Mouse (Mus musculus) lung, postnatal 4 days (tissue): ENCODE data around the gene Klhdc8a.

Source experiments
- DNase-seq, 2 experiments: peaks; one replicate each; pipeline ENCODE4 v3.0.0; 2021

The Klhdc8a gene

GRCm38 (mm10) chr1:132290921-132291675, 7.3 kb upstream of the Klhdc8a start:
- DNase-seq, result peak in 1 of 2 experiments; percentile 46

DNA sequence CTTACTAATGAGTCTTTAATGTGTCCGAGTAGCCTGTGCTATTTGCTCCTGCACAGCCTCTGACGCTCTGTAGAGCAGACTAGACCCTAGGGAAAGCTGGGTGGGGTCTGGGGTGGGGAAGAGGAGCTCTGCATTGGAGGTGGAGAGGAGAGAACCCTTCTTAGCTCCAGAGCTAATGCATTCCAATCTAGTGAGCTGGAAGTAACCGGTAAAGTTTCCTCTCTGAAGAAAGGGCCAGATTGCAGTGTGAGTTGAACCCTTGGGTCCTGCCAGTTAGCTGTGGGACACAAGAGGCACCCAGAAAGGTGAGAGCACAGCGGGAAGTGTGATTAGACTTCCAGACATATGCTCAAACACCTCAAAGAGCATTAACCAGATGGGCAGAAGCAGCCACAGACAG, 6.7 kb upstream of the Klhdc8a start:
- DNase-seq, result no peak

DNA sequence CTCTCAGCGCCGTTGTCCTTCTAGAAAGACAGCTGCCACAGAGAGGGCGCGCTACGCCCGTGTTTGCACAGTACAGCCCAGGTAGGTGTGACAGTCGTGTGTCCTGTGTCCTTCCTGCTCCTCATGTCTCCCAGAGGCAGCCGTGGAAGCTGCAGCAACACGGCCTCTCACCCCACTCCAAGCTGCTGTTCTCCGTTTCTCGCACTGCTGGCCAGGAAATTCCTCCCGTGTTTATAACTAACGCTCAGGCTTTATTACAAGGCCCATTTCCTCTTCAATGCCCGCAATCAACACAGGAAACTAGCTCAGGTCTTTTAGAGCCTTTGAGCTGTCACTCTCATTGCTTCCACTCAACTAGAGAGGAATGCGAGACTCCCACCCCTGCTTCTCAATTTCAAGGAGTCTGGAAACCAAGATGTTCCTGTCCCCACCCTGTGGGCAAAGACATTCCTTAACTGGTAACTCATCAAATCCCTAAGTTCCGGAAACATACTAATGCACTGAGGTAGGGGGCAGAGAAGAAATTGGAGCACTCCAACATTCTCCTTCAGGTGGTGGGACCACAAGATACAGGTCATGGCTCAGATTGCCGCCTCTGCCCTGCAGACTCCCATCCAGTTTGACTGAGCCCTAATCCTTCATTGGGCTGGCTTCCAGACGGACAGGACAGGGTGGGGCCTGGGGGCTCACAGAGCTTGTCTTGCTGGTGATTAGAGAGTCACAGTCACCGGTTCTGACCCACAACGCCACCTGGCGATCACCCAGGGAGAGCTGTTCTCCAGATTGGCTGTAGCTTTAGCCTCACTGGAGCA, 5.9 kb upstream of the Klhdc8a start:
- peak; percentile 73 to 75 for DNase-seq

GRCm38 (mm10) chr1:132295506-132295905, 2.9 kb upstream of the Klhdc8a start:
- no peak for DNase-seq

- peak; percentile 68 to 90 for DNase-seq
Measured at GRCm38 (mm10) chr1:132296051-132296450, 2.4 kb upstream of the Klhdc8a start.

DNA sequence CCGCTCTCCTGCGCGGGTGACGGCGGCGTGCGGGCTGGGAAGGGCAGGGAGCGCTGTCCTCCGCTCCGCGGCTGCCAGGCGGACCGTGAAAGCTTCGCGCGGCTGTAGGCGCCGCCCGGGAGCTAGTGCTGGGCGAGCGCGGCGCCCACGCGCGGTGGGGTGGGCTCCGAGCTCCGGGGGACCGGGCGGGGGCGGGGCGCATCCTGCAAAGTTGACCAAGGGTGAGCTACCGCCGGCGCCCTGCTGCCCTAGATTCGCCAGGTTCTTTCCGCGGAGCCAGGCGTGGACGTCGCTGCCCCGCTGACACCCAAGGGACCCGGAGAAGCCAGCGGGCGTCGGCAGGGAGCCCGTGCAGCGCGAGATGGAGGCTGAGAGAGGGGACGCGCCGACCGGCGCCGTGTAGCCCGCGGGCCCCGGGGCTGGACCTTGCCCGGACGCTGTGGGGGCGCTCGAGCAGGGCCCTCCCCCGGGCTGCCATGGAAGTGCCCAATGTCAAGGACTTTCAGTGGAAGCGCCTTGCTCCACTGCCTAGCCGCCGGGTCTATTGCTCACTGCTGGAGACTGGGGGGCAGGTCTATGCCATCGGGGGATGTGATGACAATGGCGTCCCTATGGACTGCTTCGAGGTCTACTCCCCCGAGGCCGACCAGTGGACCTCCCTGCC, 507 bp downstream of the Klhdc8a start:
- peak; percentile 60 to 65 for DNase-seq

DNA sequence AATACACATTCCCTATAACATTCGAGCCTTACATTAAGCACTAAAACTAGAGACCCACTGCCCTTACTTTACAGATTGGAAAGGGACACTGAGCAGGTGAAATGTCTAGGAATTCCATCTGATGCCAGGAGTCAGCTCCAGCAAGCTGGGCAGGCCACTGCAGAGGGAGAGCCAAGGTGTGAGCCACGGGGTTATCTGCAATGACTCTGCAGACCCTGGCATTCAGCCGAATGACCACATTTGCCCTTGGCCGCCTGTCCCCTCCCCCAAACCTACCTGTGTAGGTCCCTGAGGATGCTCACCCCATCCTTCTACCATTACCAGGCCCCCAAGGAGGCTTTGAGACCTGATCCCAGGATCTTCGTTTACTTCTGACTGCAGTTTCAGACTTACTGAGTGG, 1.3 kb downstream of the Klhdc8a start:
- DNase-seq, result no peak

GRCm38 (mm10) chr1:132301242-132301641, 2.8 kb downstream of the Klhdc8a start:
- DNase-seq, result no peak

- no peak for DNase-seq
Measured at GRCm38 (mm10) chr1:132302341-132302866, 4.0 kb downstream of the Klhdc8a start.

GRCm38 (mm10) chr1:132304618-132305214, 6.3 kb downstream of the Klhdc8a start:
- no peak for DNase-seq

GRCm38 (mm10) chr1:132306160-132306559, 7.7 kb downstream of the Klhdc8a start:
- peak; percentile 53 to 70 for DNase-seq

DNA sequence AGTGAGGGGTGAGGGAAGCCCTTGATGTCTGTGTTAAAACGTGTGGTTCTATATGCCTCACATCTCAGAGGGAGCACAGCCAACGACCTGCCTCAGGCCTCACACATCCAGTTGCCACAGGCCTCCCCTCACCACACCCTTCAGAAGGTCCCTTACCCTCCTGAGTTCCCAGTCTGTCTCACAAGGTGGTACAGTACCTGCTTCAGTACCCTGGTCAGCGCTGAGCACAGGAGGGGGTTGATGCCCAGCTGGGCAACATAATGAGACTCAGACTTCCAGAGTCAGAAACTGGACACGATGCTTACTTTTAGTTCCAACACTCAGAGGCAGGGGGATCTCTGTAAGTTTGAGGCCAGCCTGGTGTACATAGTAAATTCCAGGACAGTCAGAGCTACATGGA, 8.4 kb downstream of the Klhdc8a start:
- no peak for DNase-seq

DNA sequence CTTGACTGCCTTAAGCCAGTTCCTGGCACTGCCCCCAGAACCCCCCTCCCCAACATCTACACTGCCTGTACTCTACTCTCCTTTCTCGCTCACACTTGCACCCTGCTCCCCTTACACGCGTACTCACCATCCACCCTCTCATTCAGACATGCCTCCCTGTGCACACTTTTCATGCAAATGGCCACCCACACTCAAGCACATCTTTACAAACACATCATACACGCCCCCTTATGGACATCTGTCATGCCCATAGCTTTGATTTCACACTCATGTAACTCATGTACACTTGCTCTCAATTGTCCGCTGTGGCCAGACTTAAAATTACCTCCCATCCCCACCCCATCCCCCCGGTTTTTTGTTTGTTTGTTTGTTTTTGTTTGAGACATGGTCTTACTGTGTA, 9.5 kb downstream of the Klhdc8a start:
- DNase-seq, result no peak

GRCm38 (mm10) chr1:132308674-132309073, 10.2 kb downstream of the Klhdc8a start:
- no peak for DNase-seq

- no peak for DNase-seq
Measured at GRCm38 (mm10) chr1:132310754-132311153, 12.3 kb downstream of the Klhdc8a start.

- no peak for DNase-seq
Measured at GRCm38 (mm10) chr1:132311174-132311859, 12.9 kb downstream of the Klhdc8a start.

GRCm38 (mm10) chr1:132312043-132312442, 13.6 kb downstream of the Klhdc8a start:
- DNase-seq, result no peak

GRCm38 (mm10) chr1:132312703-132313102, 14.3 kb downstream of the Klhdc8a start:
- peak in 1 of 2 experiments; percentile 82 for DNase-seq

DNA sequence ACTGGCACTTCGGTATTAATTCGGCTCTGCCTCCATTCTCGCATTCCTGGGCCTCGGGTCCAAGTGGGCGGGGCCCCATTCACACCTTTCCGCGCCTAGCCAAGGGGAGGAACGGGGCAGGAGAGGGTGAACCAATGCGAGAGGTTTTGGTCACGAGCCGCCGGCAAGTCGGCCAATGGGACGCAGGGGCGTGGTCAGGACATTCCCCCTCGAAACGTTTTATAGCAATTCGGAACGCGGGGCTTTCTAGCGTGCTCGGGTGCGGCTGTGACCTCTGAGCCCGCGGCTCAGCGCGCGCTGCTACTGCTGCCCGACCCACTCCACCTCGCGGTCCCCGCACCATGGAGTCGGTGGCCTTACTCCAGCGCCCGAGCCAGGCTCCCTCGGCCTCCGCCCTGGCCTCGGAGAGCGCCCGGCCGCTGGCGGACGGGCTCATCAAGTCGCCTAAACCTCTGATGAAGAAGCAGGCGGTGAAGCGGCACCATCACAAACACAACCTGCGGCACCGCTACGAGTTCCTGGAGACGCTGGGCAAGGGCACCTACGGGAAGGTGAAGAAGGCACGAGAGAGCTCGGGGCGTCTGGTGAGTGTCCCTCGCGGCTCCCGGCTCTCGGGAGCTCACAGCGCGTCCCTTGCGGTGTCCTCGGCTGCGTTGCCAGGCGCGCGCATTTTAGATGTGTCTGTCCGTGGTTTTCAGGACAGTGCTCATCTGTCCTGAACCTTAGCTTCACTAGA, 17.6 kb downstream of the Klhdc8a start, which contains the start of gene Nuak2:
TSS of gene Nuak2 (plus strand) at position 238 of the 736 bp plus-strand sequence.
- DNase-seq, result peak; percentile 90 to 93

DNA sequence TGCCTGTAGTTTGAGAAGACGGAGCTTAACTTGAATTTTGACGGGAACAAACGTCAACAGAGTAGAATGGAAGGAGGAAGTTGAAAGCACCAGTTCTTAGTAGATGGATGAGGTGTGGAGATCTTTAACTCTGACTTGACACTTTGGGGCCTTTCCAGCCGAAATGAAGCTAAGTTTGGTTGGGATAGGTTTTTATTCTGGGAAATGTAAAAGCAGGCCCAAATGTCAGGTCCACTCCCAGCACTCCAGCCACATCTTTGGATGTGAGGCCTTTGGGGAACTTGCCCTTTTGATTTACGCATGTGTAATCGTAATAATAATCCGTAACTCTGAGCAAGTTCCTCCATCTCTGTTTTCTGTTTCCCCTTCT, 18.2 kb downstream of the Klhdc8a start:
- no peak for DNase-seq

- peak; percentile 74 to 85 for DNase-seq
Measured at GRCm38 (mm10) chr1:132317413-132317812, 19.0 kb downstream of the Klhdc8a start.
